Mouse (Mus musculus): Measurements from ENCODE around the gene Gm5089.

GRCm38 (mm10) chr14:122390935-122391334 lies 60.0 kb downstream of the Gm5089 start:
- TF ChIP-seq GATA1 (IDR thresholded peaks at IDR 0.05; ENCODE audit: borderline replicate concordance, low read length) (no peak), FLI1 (IDR thresholded peaks at IDR 0.05; ENCODE audit: low read length) (no peak)

All from megakaryocyte, embryonic 14.5 days (primary cell).